21 mouse cellular contexts compared by ENCODE assay signal in the genomic region with DNA sequence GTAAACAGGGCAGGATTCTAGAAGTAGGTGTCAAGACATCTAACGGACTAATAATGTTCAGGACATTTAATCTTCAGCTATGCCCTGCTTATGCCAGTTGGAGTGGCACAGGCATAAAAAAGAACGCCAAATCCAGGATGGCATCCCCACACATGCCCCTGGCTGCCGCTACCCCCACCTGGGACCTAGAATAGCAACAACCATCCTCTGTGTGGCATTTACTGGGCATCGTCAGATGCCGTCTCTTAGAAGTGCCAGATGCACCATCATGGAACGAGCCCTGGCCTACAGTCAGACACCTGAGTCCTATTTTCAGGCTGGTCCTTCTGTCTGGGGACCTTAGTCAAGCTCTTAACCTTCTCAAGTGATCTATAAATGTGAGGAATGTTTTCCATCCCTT. TPM values are rescaled to one million over a fixed set of nuclear protein-coding genes. Genes with fewer than 3 reads are reported as not detected.
A peak's percentile ranks its signal among the peaks of the same experiment; 100 is the strongest.
DNase-seq lines count a peak whose midpoint lies in the region; ATAC-seq and TF ChIP-seq lines count a peak whose summit lies in the region.
"Had no signal": no experiment of that assay in that cellular context is flagged by ENCODE, and none has a peak within 500 bp of the region (broad histone marks: within the 10 kb centered on the region; RNA-seq: fewer than 3 reads in every experiment).

No protein-coding gene starts in this region.

- H3K36me3 ChIP-seq in intestine, embryonic 15.5 days, result no peaks in the 10 kb centered on the region
- H3K36me3 ChIP-seq: embryonic facial prominence, embryonic 12.5 days; forebrain, embryonic 15.5 days; hindbrain, embryonic 10.5 days; kidney, embryonic 15.5 days; liver, embryonic 12.5 days; lung, embryonic 15.5 days; midbrain, embryonic 12.5 days had no signal

- H3K27ac ChIP-seq in layer of hippocampus, adult 2 months, result peak overlapping the region; percentile 67; the same call in 1 of the 2 replicates
- no peak overlapping the region for H3K27ac ChIP-seq in intestine, embryonic 15.5 days
- H3K27ac ChIP-seq: embryonic facial prominence, embryonic 12.5 days; forebrain, embryonic 15.5 days; hindbrain, embryonic 10.5 days; kidney, embryonic 15.5 days; liver, embryonic 12.5 days; lung, embryonic 15.5 days; midbrain, embryonic 12.5 days had no signal

- peak; percentile 20 to 27 for DNase-seq in cerebellum, adult 18-20 months
- DNase-seq in layer of hippocampus, adult 2 months (ENCODE audit: low spot score in 2 of 2), result no peak
- DNase-seq in layer of hippocampus, adult 9-11 months, result no peak
- peak; percentile 38 for DNase-seq in gastrocnemius, postnatal 14 days
- peak; percentile 81 for DNase-seq in skeletal muscle tissue, adult 2 months (ENCODE audit: low read depth, low spot score)
- no peak for DNase-seq in thymus, postnatal 25 days
- DNase-seq: right cerebral cortex, postnatal 4 days had no signal

- no peak for ATAC-seq in cerebellum, adult (ENCODE audit: insufficient number of reproducible peaks, low FRiP score, low TSS enrichment)
- no peak for ATAC-seq in intestine, embryonic 15.5 days
- ATAC-seq: forebrain, embryonic 15.5 days; liver, embryonic 12.5 days had no signal

- no peaks in the 10 kb centered on the region for H3K27me3 ChIP-seq in intestine, embryonic 15.5 days (replicated peaks)
- H3K27me3 ChIP-seq: CH12.LX; embryonic facial prominence, embryonic 12.5 days; forebrain, embryonic 15.5 days; kidney, embryonic 15.5 days; lung, embryonic 15.5 days had no signal

- no peak overlapping the region for H3K4me2 ChIP-seq in intestine, embryonic 15.5 days (replicated peaks)
- H3K4me2 ChIP-seq: embryonic facial prominence, embryonic 12.5 days; forebrain, embryonic 15.5 days; kidney, embryonic 15.5 days; liver, embryonic 12.5 days; lung, embryonic 15.5 days; midbrain, embryonic 12.5 days had no signal

- TF ChIP-seq CTCF in layer of hippocampus, adult 2 months (conservative IDR thresholded peaks at IDR 0.05), result no peak

- 92% methylated on average over 6 of the region's 6 CpGs for WGBS in intestine, embryonic 15.5 days

- no peak overlapping the region for H3K4me3 ChIP-seq in layer of hippocampus, adult 2 months
- H3K4me3 ChIP-seq in intestine, embryonic 15.5 days (replicated peaks), result no peak overlapping the region
- H3K4me3 ChIP-seq: embryonic facial prominence, embryonic 12.5 days; forebrain, embryonic 15.5 days; hindbrain, embryonic 10.5 days; kidney, embryonic 15.5 days; liver, embryonic 12.5 days; lung, embryonic 15.5 days; midbrain, embryonic 12.5 days had no signal

- H3K4me1 ChIP-seq in intestine, embryonic 15.5 days (replicated peaks), result peaks cover 14% of the 10 kb centered on the region; the same call in 1 of the 2 replicates

- no peaks in the 10 kb centered on the region for H3K9me3 ChIP-seq in intestine, embryonic 15.5 days
- H3K9me3 ChIP-seq: embryonic facial prominence, embryonic 12.5 days; forebrain, embryonic 15.5 days; hindbrain, embryonic 10.5 days; kidney, embryonic 15.5 days; liver, embryonic 12.5 days; lung, embryonic 15.5 days; midbrain, embryonic 12.5 days had no signal

- no peak overlapping the region for H3K9ac ChIP-seq in intestine, embryonic 15.5 days
- H3K9ac ChIP-seq: embryonic facial prominence, embryonic 12.5 days; forebrain, embryonic 15.5 days; kidney, embryonic 15.5 days; liver, embryonic 12.5 days; lung, embryonic 15.5 days; midbrain, embryonic 12.5 days had no signal

- intact Hi-C loops in gastrocnemius, postnatal 14 days (cut with DNase I; ENCODE audit: low total_unique reads), result loop anchor here (10.0 kb wide), 2 partner anchors 214 to 586 kb away; no protein-coding TSS in a partner anchor

RNA-seq across cellular contexts. Expression of gene Xcl1, which starts 34.6 kb away (rescaled TPM):
- total RNA-seq in layer of hippocampus, adult 2 months (2021), result not detected
- not detected for total RNA-seq in gastrocnemius, postnatal 14 days (2021)
- 0.83 TPM in 1 of 2 replicates, not detected in the other for polyA plus RNA-seq in intestine, embryonic 15.5 days (2015; fragmentation: Nextera tagmentation; extraction: Ambion mirVana)
- total RNA-seq: adrenal gland, postnatal 10 days had no signal
- polyA plus RNA-seq: cortical plate, adult 2 months; embryonic facial prominence, embryonic 12.5 days; forebrain, embryonic 15.5 days; hindbrain, embryonic 10.5 days; kidney, embryonic 15.5 days; limb, embryonic 11.5 days; liver, embryonic 12.5 days; midbrain, embryonic 12.5 days; neural tube, embryonic 14.5 days had no signal

Comparison
In these comparisons a context has a peak if more than half of its experiments do, and no peak if none do; other contexts are left out.
1. DNase-seq: peak in cerebellum, adult 18-20 months (2 of 2), gastrocnemius, postnatal 14 days (single experiment) and skeletal muscle tissue, adult 2 months (single experiment); none in layer of hippocampus, adult 2 months (0 of 2), layer of hippocampus, adult 9-11 months (single experiment) and thymus, postnatal 25 days (single experiment).